Mouse (Mus musculus): Measurements from ENCODE around the gene Akap1.

- TF ChIP-seq CTCF (IDR thresholded peaks at IDR 0.05; ENCODE audit: extremely low read depth, insufficient read depth, insufficient read length, insufficient replicate concordance) (no peak), POLR2A (IDR thresholded peaks at IDR 0.05; ENCODE audit: low read depth, low read length) (no peak)
These were observed 68.2 kb downstream of the Akap1 start for GRCm38 (mm10) chr11:88796207-88796606.
